Mouse (Mus musculus) forebrain, embryonic 10.5 days (tissue): ENCODE measurements around the gene Arntl2. TPM values are rescaled to one million over a fixed set of nuclear protein-coding genes. Genes with fewer than 3 reads are reported as not detected.

Experiments
- DNase-seq: peaks from one replicate; pipeline ENCODE4 v3.0.0-alpha.2; 2017; ENCODE audit warnings: low spot score; ENCODE audit errors: extremely low spot score
- H3K27ac ChIP-seq: fragments of 300-500 bp; sonication (generic); 2 replicates; pipeline ENCODE4 v1.5.1; 2016; ENCODE audit warnings: mild to moderate bottlenecking
- H3K27me3 ChIP-seq: fragments of 300-500 bp; sonication (generic); 2 replicates; pipeline ENCODE4 v1.6.1; 2016; ENCODE audit warnings: mild to moderate bottlenecking; ENCODE audit not compliant: poor library complexity, severe bottlenecking
- H3K36me3 ChIP-seq: fragments of 300-500 bp; sonication (generic); replicated peaks from 2 replicates; pipeline ENCODE4 v1.6.1; 2016; ENCODE audit warnings: mild to moderate bottlenecking, moderate library complexity
- H3K4me1 ChIP-seq: fragments of 300-500 bp; sonication (generic); 2 replicates; pipeline ENCODE4 v1.6.1; 2016
- H3K4me3 ChIP-seq: fragments of 300-500 bp; sonication (generic); 2 replicates; pipeline ENCODE4 v1.5.1; 2016; ENCODE audit warnings: mild to moderate bottlenecking, moderate library complexity
- H3K9me3 ChIP-seq: fragments of 300-500 bp; sonication (generic); 2 replicates; pipeline ENCODE4 v1.6.1; 2016; ENCODE audit warnings: mild to moderate bottlenecking, moderate library complexity
- WGBS: fragments of 180-500 bp; shearing (Covaris S2); methylation state at CpG from one replicate; pipeline ENCODE4 v1.1.7; 2016; 5-methylcytosine and 5-hydroxymethylcytosine counted together
- polyA plus RNA-seq: library from polyadenylated mRNA; unstranded; fragments of >200 nt; fragmentation: Nextera tagmentation; extraction: Ambion mirVana; gene quantifications from 2 replicates; pipeline ENCODE4 v1.2.1, GENCODE M21; 2016

Gene Arntl2
- polyA plus RNA-seq, 1 experiment from 2014 or later: 1.4 TPM

DNA sequence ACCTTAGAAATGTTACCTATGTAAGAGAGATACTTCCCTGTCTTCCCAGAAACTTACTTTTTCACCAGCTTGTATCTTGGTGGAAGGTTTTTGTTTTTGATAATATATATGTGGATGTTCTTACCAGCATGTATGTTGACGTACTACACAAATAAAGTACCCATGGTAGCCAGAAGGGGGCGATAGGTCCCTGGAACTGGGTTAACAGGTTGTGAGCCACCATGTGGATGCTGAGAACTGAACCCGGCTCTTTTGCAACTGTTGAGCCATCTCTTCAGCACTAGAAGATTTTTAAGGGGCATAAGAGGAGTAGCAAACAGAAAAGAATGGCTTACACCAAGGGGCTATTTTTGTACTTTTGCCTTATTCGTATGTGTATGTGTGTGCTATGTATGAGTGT lies 69.8 kb downstream of the Arntl2 start:
- H3K27ac ChIP-seq: no peak overlapping the region
- WGBS: 80% methylated on average over 4 of the region's 4 CpGs
- H3K27me3 ChIP-seq: no peaks in the 10 kb centered on the region
- no peak for DNase-seq
- no peak overlapping the region for H3K4me3 ChIP-seq
- no peaks in the 10 kb centered on the region for H3K4me1 ChIP-seq
- no peaks in the 10 kb centered on the region for H3K9me3 ChIP-seq
- no peaks in the 10 kb centered on the region for H3K36me3 ChIP-seq

- H3K4me3 ChIP-seq: no peak overlapping the region
- peaks cover 17% of the 10 kb centered on the region for H3K27me3 ChIP-seq
- H3K27ac ChIP-seq: no peak overlapping the region
- H3K36me3 ChIP-seq: no peaks in the 10 kb centered on the region
- peaks cover 5% of the 10 kb centered on the region for H3K9me3 ChIP-seq
- H3K4me1 ChIP-seq: peaks cover 3% of the 10 kb centered on the region; the same call in 1 of the 2 replicates
- no peak for DNase-seq
- 95% methylated on average over 4 of the region's 4 CpGs for WGBS
Measured at GRCm38 (mm10) chr6:146871975-146872374, 76.1 kb downstream of the Arntl2 start.

GRCm38 (mm10) chr6:146874415-146874814 lies 78.6 kb downstream of the Arntl2 start:
- Histone ChIP-seq H3K4me1 (peaks cover 14% of the 10 kb centered on the region), H3K27me3 (peaks cover 24% of the 10 kb centered on the region), H3K27ac (no peak overlapping the region), H3K4me3 (no peak overlapping the region), H3K9me3 (peaks cover 11% of the 10 kb centered on the region), H3K36me3 (no peaks in the 10 kb centered on the region)
- no peak for DNase-seq
- WGBS: 82% methylated on average over 6 of the region's 6 CpGs

- H3K27ac ChIP-seq: no peak overlapping the region
- peaks cover 11% of the 10 kb centered on the region for H3K9me3 ChIP-seq
- H3K4me1 ChIP-seq: peaks cover 24% of the 10 kb centered on the region
- H3K36me3 ChIP-seq: no peaks in the 10 kb centered on the region
- H3K4me3 ChIP-seq: no peak overlapping the region
- peaks cover 24% of the 10 kb centered on the region for H3K27me3 ChIP-seq
- 91% methylated on average over 2 of the region's 2 CpGs for WGBS
- no peak for DNase-seq
Measured at GRCm38 (mm10) chr6:146876820-146877219, 81.0 kb downstream of the Arntl2 start.

DNA sequence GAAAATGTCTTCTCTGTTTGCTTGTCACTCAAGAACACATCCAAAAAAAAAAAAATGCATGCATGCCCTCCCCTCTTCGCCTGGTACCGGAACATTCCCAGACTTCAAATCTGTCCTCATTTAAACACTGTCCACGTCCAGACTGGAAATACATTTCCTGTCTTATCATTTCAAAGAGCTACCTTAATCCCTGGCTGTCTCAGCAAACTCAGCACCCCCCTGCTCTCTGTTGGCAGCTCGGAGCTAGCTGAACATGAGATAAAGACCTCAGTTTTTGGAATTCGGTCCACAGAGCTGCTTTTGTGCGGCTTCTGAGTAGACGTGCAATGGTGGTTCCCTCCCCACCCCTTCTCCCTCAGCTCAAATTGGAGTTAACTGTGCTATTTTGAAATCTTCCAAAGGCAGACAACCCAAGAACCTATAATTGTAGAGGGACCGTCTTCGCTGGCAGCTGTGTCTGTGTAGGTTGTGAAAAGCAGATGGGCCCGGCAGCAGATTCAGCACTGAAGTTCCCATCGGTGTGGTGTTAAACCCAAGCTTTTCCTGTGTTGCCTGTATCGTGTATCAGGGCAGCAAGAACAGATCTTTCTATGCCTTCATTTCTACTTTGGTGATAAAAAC lies 81.7 kb downstream of the Arntl2 start:
- H3K9me3 ChIP-seq: peaks cover 11% of the 10 kb centered on the region
- no peak for DNase-seq
- H3K27ac ChIP-seq: no peak overlapping the region
- H3K36me3 ChIP-seq: no peaks in the 10 kb centered on the region
- H3K4me1 ChIP-seq: peaks cover 24% of the 10 kb centered on the region
- H3K27me3 ChIP-seq: peaks cover 24% of the 10 kb centered on the region
- H3K4me3 ChIP-seq: no peak overlapping the region
- 92% methylated on average over 12 of the region's 12 CpGs for WGBS

- DNase-seq: no peak
- Histone ChIP-seq H3K4me3 (no peak overlapping the region), H3K4me1 (peaks cover 24% of the 10 kb centered on the region), H3K27me3 (peaks cover 24% of the 10 kb centered on the region), H3K36me3 (no peaks in the 10 kb centered on the region), H3K27ac (peak overlapping the region; percentile 72), H3K9me3 (peaks cover 11% of the 10 kb centered on the region)
- WGBS: 24% methylated on average over 10 of the region's 10 CpGs
Measured at GRCm38 (mm10) chr6:146878926-146879325, 83.1 kb downstream of the Arntl2 start.

GRCm38 (mm10) chr6:146879856-146880255 lies 84.0 kb downstream of the Arntl2 start:
- Histone ChIP-seq H3K27me3 (peaks cover 18% of the 10 kb centered on the region), H3K9me3 (peaks cover 11% of the 10 kb centered on the region), H3K4me3 (no peak overlapping the region), H3K27ac (peak overlapping the region; percentile 68; the same call in 1 of the 2 replicates), H3K36me3 (no peaks in the 10 kb centered on the region), H3K4me1 (peaks cover 29% of the 10 kb centered on the region)
- no peak for DNase-seq
- 88% methylated on average over 9 of the region's 9 CpGs for WGBS

GRCm38 (mm10) chr6:146880296-146880695 lies 84.4 kb downstream of the Arntl2 start:
- Histone ChIP-seq H3K27ac (peak overlapping the region; percentile 22; the same call in 1 of the 2 replicates), H3K9me3 (peaks cover 11% of the 10 kb centered on the region), H3K4me3 (no peak overlapping the region), H3K27me3 (peaks cover 13% of the 10 kb centered on the region), H3K36me3 (no peaks in the 10 kb centered on the region), H3K4me1 (peaks cover 33% of the 10 kb centered on the region)
- 83% methylated on average over 4 of the region's 4 CpGs for WGBS
- no peak for DNase-seq

- Histone ChIP-seq H3K4me3 (no peak overlapping the region), H3K36me3 (no peaks in the 10 kb centered on the region), H3K27me3 (0 out of 2 replicates have a peak, but pooled peaks cover 6% of the 10 kb centered on the region), H3K9me3 (peaks cover 5% of the 10 kb centered on the region), H3K27ac (no peak overlapping the region), H3K4me1 (peaks cover 52% of the 10 kb centered on the region)
- 70% methylated on average over 13 of the region's 13 CpGs for WGBS
- no peak for DNase-seq
Measured at GRCm38 (mm10) chr6:146881896-146882770, 86.3 kb downstream of the Arntl2 start.

Other genes starting within 250 kb of the Arntl2 start
- 81.8 and 82.8 TPM in 2 replicates for gene Fgfr1op2, start 218.9 kb upstream of the Arntl2 start, polyA plus RNA-seq
- 92.7 and 94.3 TPM in 2 replicates for gene Ints13, start 218.2 kb upstream of the Arntl2 start, polyA plus RNA-seq
- 128 and 133 TPM in 2 replicates for gene Med21, start 153.5 kb upstream of the Arntl2 start, polyA plus RNA-seq
- 25.7 and 28.0 TPM in 2 replicates for gene Tm7sf3, start 153.2 kb upstream of the Arntl2 start, polyA plus RNA-seq
- 21.2 and 22.1 TPM in 2 replicates for gene Stk38l, start 71.1 kb upstream of the Arntl2 start, polyA plus RNA-seq
- not detected in 2 replicates for gene Smco2, start 54.0 kb downstream of the Arntl2 start, polyA plus RNA-seq
- gene Ppfibp1, start 92.4 kb downstream of the Arntl2 start, polyA plus RNA-seq: 30.0 and 32.5 TPM in 2 replicates
- gene 1700034J05Rik, start 158.4 kb downstream of the Arntl2 start, polyA plus RNA-seq: 0.07 and 0.11 TPM in 2 replicates
- gene Rep15, start 236.5 kb downstream of the Arntl2 start, polyA plus RNA-seq: 1.3 TPM in 2 replicates
- 122 and 134 TPM in 2 replicates for gene Mrps35, start 246.7 kb downstream of the Arntl2 start, polyA plus RNA-seq